Mouse (Mus musculus) lung, adult 2 months (tissue): ENCODE measurements around the gene Ufc1.

Experiments used
- CTCF ChIP-seq: fragments of 200-500 bp; IDR thresholded peaks from 2 replicates; pipeline ENCODE4 v1.5.1; 2011; ENCODE audit warnings: mild to moderate bottlenecking, low read length, control low read depth; ENCODE audit not compliant: insufficient read depth
- POLR2A ChIP-seq: fragments of 200-500 bp; IDR thresholded peaks from 2 replicates; pipeline ENCODE4 v1.6.1; 2011; ENCODE audit warnings: low read depth, mild to moderate bottlenecking, control low read depth, low read length, borderline replicate concordance; ENCODE audit errors: extremely low read depth

- no peak for TF ChIP-seq CTCF
- no peak for TF ChIP-seq POLR2A
Observed at GRCm38 (mm10) chr1:171257781-171258180, 37.0 kb downstream of the Ufc1 start.
